Mouse (Mus musculus) thymus, adult 2 months (tissue): ENCODE data around the gene Gm39566.

Experiments used
- CTCF ChIP-seq: fragments of 200-500 bp; IDR thresholded peaks from 2 replicates; pipeline ENCODE4 v1.5.1; 2012; ENCODE audit warnings: mild to moderate bottlenecking, control low read depth, low read length, moderate library complexity, borderline replicate concordance; ENCODE audit not compliant: control insufficient read depth, poor library complexity, insufficient read depth; ENCODE audit errors: extremely low read depth
- POLR2A ChIP-seq: fragments of 200-500 bp; IDR thresholded peaks from 2 replicates; pipeline ENCODE4 v1.6.1; 2012; ENCODE audit warnings: mild to moderate bottlenecking, low read length, control low read depth, moderate library complexity; ENCODE audit not compliant: control insufficient read depth, poor library complexity, insufficient read depth; ENCODE audit errors: extremely low read depth

DNA sequence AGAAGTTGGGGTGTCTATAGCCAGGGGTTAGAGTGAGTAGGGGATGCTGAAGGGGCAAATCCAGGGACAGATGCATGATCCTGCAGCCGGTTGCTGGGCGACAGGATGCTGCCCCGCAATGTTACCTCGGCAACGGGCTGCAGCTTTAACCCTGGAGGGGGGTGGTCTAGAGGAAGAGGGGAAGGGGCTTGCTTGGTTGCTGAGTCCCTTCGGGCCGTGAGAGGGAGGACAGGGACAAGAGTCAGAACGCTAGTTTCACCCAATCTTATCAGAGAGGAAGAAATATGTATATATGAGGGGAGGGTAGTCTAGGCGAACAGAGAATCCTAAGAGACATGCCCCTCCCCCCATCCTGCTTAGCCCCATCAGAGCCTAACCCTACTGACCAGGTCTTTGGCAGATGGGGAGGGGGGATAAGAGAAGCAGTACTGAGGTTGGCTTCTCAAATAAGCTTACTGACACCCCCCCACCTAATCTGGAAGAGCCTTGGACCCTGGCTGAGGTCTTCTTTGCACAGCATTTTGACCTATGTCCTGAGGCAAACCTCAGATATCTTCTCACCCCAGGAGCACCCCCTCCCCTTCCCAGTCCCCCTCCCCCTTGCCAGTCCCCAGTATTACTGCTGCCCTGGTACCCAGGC is 20.3 kb upstream of the Gm39566 start:
- TF ChIP-seq CTCF = no peak
- TF ChIP-seq POLR2A = no peak
